Mouse (Mus musculus) E14TG2a.4 (cell line): Measurements from ENCODE around the gene Tmem19.

Experiments
- H3K27me3 ChIP-seq: 2 replicates; pipeline ENCODE4 v1.6.1; 2014; ENCODE audit warnings: low read length, control low read depth; ENCODE audit not compliant: insufficient read depth
- H3K36me3 ChIP-seq: 2 replicates; pipeline ENCODE4 v1.6.1; 2014; ENCODE audit warnings: low read length, control low read depth; ENCODE audit not compliant: insufficient read depth
- H3K4me1 ChIP-seq: replicated peaks from 2 replicates; pipeline ENCODE4 v1.6.1; 2014; ENCODE audit warnings: low read depth, low read length, control low read depth
- H3K4me3 ChIP-seq: replicated peaks from 2 replicates; pipeline ENCODE4 v1.5.1; 2014; ENCODE audit warnings: mild to moderate bottlenecking, low read length
- H3K9me3 ChIP-seq: 2 replicates; pipeline ENCODE4 v1.6.1; 2014; ENCODE audit warnings: low read length, control low read depth
- CTCF ChIP-seq: conservative IDR thresholded peaks from 2 replicates; pipeline ENCODE4 v1.5.1; 2014; ENCODE audit warnings: low read length
- NANOG ChIP-seq: IDR thresholded peaks from 2 replicates; pipeline ENCODE4 v1.6.1; 2014; ENCODE audit warnings: borderline replicate concordance, low read length, mixed read lengths
- POU5F1 ChIP-seq: IDR thresholded peaks from 2 replicates; pipeline ENCODE4 v1.6.1; 2014; ENCODE audit warnings: low read length, borderline replicate concordance

Gene Tmem19

DNA sequence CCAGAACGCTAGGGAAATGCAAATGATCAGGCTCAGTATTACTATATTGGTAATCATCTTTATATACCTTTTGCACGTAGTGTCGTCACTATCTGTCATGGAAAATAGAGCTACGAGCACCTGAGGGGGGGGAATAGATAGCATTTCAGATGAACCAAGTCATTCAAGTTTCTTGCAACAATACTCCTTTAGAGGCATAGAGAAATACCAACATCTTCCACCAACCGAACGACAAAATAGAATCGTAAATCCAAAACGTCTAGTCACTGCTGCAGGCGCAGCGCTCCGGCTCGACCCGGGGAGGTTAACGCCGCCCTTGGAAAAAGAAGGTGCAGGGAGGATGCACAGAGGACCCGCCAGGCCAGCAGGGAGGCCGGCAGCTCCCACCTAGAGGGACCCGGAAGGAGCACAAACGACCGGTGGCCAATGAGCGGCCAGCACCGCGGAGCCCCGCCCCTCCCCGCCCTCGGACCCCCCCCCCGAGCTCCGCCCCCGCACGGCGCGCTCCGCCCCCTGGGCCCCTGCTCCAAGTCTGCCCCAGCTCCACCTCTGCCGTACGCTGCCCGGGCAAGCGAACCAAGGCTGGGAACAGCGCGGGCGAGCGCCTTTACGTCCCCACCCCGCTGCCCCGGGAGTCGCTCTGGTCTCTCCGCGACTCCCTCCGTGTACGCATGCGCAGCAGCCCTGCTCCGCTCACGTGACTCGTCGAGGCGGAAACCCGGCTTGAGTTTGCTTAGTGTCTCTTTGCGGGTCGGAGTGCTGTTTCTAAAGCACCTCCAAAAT is at the start of gene Tmem19:
TSS of gene Tmem19 (minus strand) at position 662 of the 783 bp plus-strand sequence.
- TF ChIP-seq NANOG (no peak), CTCF (no peak), POU5F1 (no peak)
- no peaks in the 10 kb centered on the region for H3K9me3 ChIP-seq
- peaks cover 5% of the 10 kb centered on the region for H3K36me3 ChIP-seq
- H3K27me3 ChIP-seq, result no peaks in the 10 kb centered on the region
- H3K4me3 ChIP-seq, result peak within 1 kb of the TSS; percentile 84
- H3K4me1 ChIP-seq, result peaks cover 76% of the 10 kb centered on the region

GRCm38 (mm10) chr10:115406393-115406792 is 44.1 kb upstream of the Tmem19 start:
- TF ChIP-seq POU5F1 (no peak), CTCF (peak; percentile 73)
- H3K36me3 ChIP-seq, result peaks cover 87% of the 10 kb centered on the region
- H3K4me3 ChIP-seq, result no peak overlapping the region
- H3K27me3 ChIP-seq, result no peaks in the 10 kb centered on the region
- no peaks in the 10 kb centered on the region for H3K9me3 ChIP-seq
- H3K4me1 ChIP-seq, result no peaks in the 10 kb centered on the region

GRCm38 (mm10) chr10:115391896-115392295 is 29.6 kb upstream of the Tmem19 start:
- Histone ChIP-seq H3K9me3 (no peaks in the 10 kb centered on the region), H3K4me3 (no peak overlapping the region), H3K27me3 (no peaks in the 10 kb centered on the region), H3K36me3 (peaks cover 85% of the 10 kb centered on the region), H3K4me1 (peaks cover 23% of the 10 kb centered on the region)
- no peak for TF ChIP-seq NANOG
- TF ChIP-seq CTCF, result no peak
- TF ChIP-seq POU5F1, result no peak

GRCm38 (mm10) chr10:115391076-115391475 is 28.8 kb upstream of the Tmem19 start:
- no peaks in the 10 kb centered on the region for H3K27me3 ChIP-seq
- H3K9me3 ChIP-seq, result no peaks in the 10 kb centered on the region
- peaks cover 28% of the 10 kb centered on the region for H3K4me1 ChIP-seq
- peaks cover 82% of the 10 kb centered on the region for H3K36me3 ChIP-seq
- H3K4me3 ChIP-seq, result no peak overlapping the region
- TF ChIP-seq CTCF, result no peak
- TF ChIP-seq NANOG, result no peak
- TF ChIP-seq POU5F1, result no peak

- Histone ChIP-seq H3K27me3 (no peaks in the 10 kb centered on the region), H3K9me3 (no peaks in the 10 kb centered on the region), H3K4me3 (no peak overlapping the region), H3K36me3 (peaks cover 54% of the 10 kb centered on the region), H3K4me1 (peaks cover 34% of the 10 kb centered on the region)
- no peak for TF ChIP-seq CTCF
- no peak for TF ChIP-seq NANOG
- TF ChIP-seq POU5F1, result no peak
Measured at GRCm38 (mm10) chr10:115387891-115388290, 25.6 kb upstream of the Tmem19 start.

DNA sequence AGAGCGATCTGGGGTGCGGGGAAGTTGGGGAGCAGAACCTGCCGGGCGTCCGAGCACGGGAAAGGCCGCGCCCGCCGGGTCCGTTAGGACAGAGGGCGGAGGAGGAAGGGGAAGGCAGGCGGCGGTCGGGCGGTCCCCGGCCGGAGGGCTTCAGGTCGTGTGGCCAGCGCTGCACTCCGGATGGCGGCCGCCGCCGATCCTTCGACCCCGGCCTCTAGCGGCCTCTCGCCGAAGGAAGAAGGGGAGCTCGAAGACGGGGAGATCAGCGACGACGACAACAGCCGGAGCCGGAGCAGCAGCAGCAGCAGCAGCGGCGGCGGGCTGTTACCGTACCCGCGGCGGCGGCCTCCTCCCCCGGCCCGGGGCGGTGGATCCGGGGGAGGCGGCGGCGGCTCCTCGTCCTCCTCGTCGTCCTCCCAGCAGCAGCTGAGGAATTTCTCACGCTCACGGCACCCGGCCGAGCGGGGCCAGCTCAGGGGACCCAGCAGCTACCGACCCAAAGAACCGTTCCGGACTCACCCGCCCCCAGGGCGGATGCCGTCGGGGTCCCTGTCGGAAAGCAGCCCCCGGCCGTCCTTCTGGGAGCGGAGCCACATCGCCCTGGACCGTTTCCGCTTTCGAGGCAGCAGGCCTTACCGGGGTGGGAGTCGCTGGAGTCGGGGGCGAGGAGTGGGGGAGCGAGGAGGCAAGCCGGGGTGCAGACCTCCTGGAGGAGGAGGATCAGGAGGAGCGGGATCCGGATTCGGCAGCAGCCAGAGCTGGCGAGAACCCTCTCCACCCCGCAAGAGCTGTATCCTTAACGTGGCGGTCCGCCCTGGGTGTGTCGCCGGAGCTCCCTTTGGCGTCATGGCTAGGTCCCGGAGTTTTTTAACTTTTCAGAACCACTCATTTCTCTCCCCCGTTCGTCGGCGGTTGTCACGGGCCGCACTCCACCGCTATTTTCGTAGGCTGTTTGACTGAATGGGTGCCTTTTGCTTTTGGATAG is 23.0 kb upstream of the Tmem19 start:
- peaks cover 32% of the 10 kb centered on the region for H3K36me3 ChIP-seq
- TF ChIP-seq NANOG (no peak), POU5F1 (no peak), CTCF (no peak)
- peak overlapping the region; percentile 95 for H3K4me3 ChIP-seq
- H3K4me1 ChIP-seq, result peaks cover 58% of the 10 kb centered on the region
- no peaks in the 10 kb centered on the region for H3K27me3 ChIP-seq
- H3K9me3 ChIP-seq, result no peaks in the 10 kb centered on the region

DNA sequence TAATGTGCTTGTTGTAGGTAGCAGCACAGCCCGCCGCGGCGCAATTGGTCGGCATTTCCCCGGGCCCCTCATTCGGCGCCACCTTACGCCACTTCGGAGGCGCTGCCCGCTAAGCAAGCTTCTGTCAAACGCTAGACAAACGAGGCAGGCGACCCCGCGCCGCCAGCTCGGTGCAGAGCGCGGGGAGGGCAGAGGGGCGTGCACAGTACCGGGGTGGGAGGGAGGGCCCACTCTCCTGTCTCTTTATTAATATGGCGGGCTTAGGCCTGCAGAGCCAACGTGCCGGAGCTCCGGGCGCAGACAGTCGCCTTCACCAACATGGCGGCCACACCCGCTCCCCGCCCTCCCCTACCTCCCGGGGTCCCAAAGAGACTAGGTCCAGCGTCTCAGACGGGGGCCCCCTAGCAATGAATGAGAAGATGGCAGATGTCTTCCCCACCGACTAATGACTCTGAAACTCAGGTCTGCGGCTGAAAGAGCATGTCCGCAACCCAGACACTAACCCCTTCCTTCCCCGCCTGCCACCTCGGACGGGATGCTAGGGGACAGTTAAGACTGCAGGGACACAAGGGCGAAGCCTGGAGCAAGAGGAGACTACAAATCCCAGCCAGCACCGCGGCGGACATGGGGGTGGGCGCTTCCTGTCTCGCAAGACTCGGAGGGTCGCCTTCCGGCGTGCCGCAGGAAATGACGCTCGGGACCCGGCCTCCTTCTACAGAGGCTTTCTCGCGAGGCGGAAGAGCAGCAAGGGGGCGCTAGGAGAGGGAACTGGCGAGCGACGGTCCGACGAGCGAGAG is 22.1 kb upstream of the Tmem19 start, which contains the start of the genes Thap2 and Zfc3h1:
TSS of gene Thap2 (minus strand) at position 223 of the 797 bp plus-strand sequence.
TSS of gene Zfc3h1 (plus strand) at position 739 of the 797 bp plus-strand sequence.
- H3K4me3 ChIP-seq, result peak within 1 kb of the TSS; percentile 95
- H3K36me3 ChIP-seq, result peaks cover 26% of the 10 kb centered on the region

More for the DNA sequence above, 22.1 kb upstream of the Tmem19 start, which contains the start of the genes Thap2 and Zfc3h1:
- Histone ChIP-seq H3K9me3 (no peaks in the 10 kb centered on the region), H3K27me3 (no peaks in the 10 kb centered on the region), H3K4me1 (peaks cover 59% of the 10 kb centered on the region)
- no peak for TF ChIP-seq NANOG
- TF ChIP-seq CTCF, result 0 out of 2 replicates have a peak, but pooled peaks have one; percentile 8
- TF ChIP-seq POU5F1, result no peak
